Mouse (Mus musculus): Measurements from ENCODE around the gene Copg2. TPM values are rescaled to one million over a fixed set of nuclear protein-coding genes. Genes with fewer than 3 reads are reported as not detected.
A peak's percentile ranks its signal among the peaks of the same experiment; 100 is the strongest.

The Copg2 gene
- 20.7 and 21.1 TPM in 2 replicates for polyA plus RNA-seq (2015; fragmentation: Nextera tagmentation; extraction: Ambion mirVana)

DNA sequence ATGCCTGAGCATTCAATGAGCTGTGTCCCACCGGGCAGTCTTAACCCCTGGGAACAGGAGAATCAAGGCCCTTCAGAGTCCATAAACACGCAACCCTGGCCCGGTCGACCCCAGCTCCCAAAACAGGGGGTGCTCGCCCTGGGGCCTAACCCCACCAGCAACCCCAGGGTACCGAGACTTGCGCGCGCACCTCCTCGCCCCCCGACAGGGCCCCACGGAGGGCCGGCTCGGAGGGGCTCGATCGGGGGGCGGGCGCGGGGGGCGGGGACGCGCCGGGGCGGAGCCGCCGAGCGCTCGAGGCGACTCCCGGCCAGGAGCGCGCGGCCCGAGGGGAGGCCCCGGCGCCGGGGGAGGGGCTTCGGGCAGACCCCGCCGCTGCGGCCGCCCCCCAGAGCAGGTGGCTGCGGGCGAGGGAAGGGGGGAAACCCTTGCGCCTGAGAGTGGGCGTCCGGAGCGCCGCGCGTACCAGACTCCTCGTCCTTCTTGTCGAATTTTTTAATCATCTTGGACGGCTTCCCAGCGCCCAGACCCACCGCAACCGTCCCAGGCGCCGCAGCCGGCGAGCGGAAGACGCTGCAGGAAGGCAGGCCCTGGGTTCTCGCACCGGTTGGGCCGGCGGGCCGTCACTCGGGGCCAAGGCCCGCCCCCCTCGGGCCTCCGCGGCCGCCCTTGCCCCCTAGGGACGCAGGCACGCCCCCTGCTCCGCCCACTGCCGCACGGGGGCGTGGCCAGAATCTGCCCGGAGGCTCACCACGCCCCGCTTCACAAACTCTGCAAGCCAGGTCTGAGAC lies at the start of gene Copg2:
Gene Copg2 (minus strand): TSS at position 600 of the 791 bp plus-strand sequence.
- peak; percentile 97 for DNase-seq (ENCODE audit: low spot score)

GRCm38 (mm10) chr6:30939264-30939663 lies 42.7 kb upstream of the Copg2 start:
- DNase-seq (ENCODE audit: low spot score) = no peak

DNA sequence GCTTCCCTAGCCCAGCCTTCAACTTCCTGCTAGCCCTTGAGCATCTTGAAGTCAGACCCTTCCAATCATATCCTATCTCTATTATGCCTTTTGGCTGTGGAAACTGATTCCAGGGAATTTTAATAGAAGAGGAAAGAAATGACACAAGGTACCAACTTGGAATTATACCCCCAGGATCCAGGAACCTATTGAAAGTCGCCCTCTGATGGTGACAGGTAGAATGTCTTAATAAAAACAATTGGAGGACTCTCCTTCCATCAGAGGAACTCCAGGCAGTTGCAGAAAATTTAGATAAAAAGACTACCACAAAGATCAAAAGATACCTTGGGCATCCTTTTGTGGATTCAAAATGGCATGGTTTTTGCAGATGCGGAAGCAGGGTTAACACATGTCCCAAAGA lies 26.2 kb upstream of the Copg2 start:
- DNase-seq (ENCODE audit: low spot score) = no peak

GRCm38 (mm10) chr6:30921826-30922225 lies 25.2 kb upstream of the Copg2 start:
- DNase-seq (ENCODE audit: low spot score) = no peak

DNA sequence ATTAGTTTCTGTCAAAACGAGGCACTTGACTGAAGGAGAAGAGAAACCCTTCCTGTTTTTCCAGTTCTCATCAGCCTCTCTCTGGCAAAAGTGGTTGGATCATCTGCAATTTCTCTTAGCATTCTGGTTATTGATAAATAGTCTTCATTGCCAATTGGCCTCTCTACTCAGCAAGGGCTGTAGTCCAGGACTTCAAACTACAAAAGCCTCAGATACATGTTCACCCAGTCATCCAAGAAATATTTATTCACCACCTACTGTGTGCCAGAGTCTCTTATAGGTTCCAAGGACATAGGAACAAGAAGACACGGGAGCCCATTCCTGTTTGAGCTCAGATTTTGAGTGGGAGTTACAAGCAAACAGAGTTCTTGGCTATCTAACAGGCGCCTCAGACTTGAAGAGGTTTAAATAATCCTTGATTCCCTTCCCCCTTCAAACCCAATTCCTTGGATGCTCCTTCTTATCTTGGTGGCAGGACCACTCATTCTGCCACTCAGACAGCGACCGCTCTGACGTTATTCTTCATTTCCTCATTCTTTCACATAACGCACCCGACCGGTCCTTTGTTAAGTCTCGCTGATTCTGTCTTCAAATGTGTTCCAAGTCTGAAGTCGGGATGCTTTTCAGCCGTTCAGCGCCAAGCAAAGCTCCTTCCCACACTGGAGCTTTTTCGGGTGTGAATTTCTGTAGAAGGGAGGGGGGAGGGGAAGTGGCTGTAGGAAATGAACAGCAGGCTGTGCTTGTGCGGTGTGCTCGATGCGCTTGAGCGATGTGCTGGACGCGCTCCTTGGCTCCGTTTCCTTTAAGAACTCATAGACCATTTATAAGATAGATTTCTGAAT lies 24.5 kb upstream of the Copg2 start:
- DNase-seq (ENCODE audit: low spot score) = no peak

- no peak for DNase-seq (ENCODE audit: low spot score)
Observed at GRCm38 (mm10) chr6:30915473-30915872, 18.9 kb upstream of the Copg2 start, which contains the start of gene Tsga13. Tsga13 (minus strand) TSS chr6:30915573.

DNA sequence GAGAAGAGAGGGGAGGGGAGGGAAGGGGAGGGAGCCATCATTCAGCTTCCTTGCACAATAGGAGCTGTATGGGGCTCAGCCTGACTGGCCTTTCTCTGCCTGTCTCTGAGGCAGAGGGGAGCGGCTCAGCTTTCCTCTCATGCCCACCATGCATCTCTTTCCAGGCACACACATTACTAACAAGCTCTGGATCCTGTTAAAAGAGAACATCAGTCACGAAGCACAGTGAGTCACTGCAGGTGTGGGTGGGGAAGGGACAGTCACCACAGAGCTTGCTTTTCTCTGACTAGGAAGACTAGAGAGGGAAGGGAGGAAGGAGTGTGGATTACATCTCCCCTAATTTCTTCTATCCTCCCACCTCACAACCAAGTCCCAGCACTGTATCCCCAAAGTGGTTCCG lies 11.4 kb upstream of the Copg2 start:
- no peak for DNase-seq (ENCODE audit: low spot score)

- no peak for DNase-seq (ENCODE audit: low spot score)
Observed at GRCm38 (mm10) chr6:30904911-30905310, 8.3 kb upstream of the Copg2 start.

GRCm38 (mm10) chr6:30904033-30904432 lies 7.4 kb upstream of the Copg2 start:
- DNase-seq (ENCODE audit: low spot score) = no peak

- DNase-seq (ENCODE audit: low spot score) = no peak
Observed at GRCm38 (mm10) chr6:30897520-30897919, 926 bp upstream of the Copg2 start.

DNA sequence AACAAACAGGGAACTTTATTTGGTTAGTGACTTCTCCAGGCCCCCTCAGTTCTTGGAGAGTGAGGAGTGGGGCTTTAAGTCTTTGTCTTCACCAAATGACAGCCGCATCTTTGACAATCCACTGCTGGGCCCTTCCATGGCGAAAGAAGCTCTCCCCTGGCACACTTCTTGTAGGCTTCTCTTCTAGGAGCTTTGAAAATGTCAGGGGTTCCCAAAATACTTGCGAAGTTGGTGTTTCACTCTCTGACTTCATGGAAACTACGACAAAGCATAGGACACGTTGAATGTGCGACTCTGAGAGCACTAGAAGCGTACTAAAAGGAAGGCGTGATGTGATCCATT lies 363 bp upstream of the Copg2 start:
- DNase-seq (ENCODE audit: low spot score) = no peak

DNA sequence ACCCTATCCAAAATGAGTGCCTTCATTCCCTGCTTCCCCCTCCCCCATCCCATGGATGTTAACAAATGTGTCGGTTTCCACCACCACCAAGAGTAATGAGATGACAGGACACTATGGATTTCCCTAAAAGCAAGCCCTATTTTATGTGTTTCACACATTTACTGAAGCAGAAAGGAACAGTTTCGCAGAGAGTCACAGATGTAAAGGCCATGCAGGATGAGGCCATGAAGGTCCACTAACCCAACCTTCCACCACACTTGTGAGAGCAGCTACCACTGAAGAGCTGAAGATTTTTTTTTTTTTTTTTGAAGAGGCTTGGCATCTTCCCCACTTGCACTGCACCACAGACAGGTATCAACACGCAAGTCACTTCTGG lies 787 bp downstream of the Copg2 start:
- no peak for DNase-seq (ENCODE audit: low spot score)

DNA sequence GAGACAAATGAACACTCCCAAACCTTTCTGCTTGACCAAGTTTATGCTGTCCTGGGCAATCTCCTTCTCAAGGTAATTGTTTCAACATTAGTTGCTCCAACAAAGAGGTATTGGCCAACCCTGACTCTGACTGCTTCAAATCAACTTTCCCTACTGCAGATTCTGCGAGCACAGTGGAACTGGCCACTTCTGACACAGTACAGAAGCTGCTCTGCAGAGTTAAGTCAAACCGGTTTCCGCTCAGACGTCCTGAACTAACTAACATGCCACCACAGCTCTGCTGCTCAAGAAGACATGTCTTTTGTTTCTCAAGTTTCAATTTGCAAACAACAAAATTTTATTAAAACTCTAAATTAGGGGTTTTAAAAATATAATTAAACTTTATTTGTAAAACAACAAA lies 3.5 kb downstream of the Copg2 start:
- DNase-seq (ENCODE audit: low spot score) = no peak

- no peak for DNase-seq (ENCODE audit: low spot score)
Observed at GRCm38 (mm10) chr6:30891761-30892160, 4.8 kb downstream of the Copg2 start.

- DNase-seq (ENCODE audit: low spot score) = no peak
Observed at GRCm38 (mm10) chr6:30884856-30885255, 11.7 kb downstream of the Copg2 start.

GRCm38 (mm10) chr6:30883491-30883890 lies 13.1 kb downstream of the Copg2 start:
- DNase-seq (ENCODE audit: low spot score) = no peak

- no peak for DNase-seq (ENCODE audit: low spot score)
Observed at GRCm38 (mm10) chr6:30876661-30877060, 19.9 kb downstream of the Copg2 start.

DNA sequence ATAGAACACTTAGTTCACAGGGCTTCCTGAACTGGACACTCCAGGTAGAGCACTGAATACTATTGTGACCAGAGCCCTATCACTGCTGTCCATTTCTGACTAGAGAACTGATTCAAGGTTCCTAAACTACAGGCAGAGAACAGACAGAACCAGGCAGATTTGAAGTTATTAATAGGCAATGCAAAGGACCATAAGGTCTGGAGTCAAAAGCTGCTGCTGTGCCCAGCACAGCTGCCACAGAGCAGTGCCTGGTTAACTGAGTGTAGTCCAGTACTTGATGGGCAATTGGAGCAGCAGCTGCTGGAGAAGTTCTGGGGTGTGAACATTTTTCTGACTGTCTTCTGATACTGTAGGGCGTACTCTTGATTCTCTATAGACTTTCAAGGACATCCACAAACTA lies 30.1 kb downstream of the Copg2 start:
- DNase-seq (ENCODE audit: low spot score) = no peak

DNA sequence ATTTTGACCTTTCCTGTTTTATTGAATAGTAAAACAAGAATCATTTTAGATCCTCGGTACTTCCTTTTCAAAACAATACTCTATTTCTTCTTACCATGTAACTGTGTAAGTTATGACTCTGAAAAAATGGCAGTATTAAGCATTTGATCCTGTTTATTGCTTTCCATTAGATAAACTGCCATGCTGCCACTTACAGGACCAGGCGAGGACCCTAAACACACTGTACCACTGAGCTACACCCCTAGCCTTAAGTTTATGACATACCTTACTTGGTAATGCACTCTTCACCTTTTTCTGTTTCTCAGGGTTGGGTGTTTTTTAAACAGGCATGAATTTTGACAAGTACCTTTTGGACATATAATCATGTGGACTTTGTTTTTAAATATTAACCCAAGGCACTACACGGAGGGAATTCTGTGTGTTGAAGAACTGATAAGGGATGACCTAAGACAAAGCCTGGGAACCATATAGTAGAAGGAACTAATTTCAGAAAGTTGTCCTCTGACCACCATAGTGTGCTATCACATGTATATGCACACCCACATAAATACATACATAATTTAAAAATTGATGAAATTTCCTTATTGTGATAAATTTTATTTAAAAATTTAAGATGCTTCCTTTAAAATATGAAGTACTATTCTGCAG lies 31.4 kb downstream of the Copg2 start:
- DNase-seq (ENCODE audit: low spot score) = no peak

DNA sequence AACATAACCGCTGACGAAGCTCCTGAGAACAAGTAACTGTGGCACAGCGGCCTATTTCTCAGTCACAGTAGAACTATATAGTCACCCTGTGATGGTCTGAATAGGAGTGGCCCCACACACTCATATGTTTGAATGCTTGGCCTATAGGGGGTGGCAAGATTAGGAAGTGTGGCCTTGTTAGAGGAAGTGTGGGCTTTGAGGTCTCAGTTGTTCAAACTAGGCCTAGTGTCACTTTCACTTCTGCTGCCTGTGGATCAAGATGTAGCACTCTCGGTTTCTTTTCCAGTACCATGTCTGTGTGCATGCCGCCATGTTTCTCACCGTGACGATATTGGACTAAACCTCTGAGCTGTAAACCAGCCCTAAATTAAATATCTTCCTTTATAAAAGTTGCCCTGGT lies 40.6 kb downstream of the Copg2 start:
- no peak for DNase-seq (ENCODE audit: low spot score)

- DNase-seq (ENCODE audit: low spot score) = no peak
Observed at GRCm38 (mm10) chr6:30855205-30855604, 41.4 kb downstream of the Copg2 start.

- no peak for DNase-seq (ENCODE audit: low spot score)
Observed at GRCm38 (mm10) chr6:30849818-30850217, 46.8 kb downstream of the Copg2 start.

All from thymus, postnatal 0 days (tissue).